Mouse (Mus musculus): ENCODE measurements around the gene Setd6.

The Setd6 gene

GRCm38 (mm10) chr8:95709579-95709978 is 6.1 kb upstream of the Setd6 start:
- DNase-seq (ENCODE audit: low spot score in 2 of 2): no peak

- no peak for DNase-seq (ENCODE audit: low spot score in 2 of 2)
These were observed 4.7 kb upstream of the Setd6 start for GRCm38 (mm10) chr8:95711029-95711428.

- no peak for DNase-seq (ENCODE audit: low spot score in 2 of 2)
These were observed 3.3 kb upstream of the Setd6 start for GRCm38 (mm10) chr8:95712395-95712794.

GRCm38 (mm10) chr8:95713100-95714010 is 2.3 kb upstream of the Setd6 start:
- DNase-seq (ENCODE audit: low spot score in 2 of 2): peak in 1 of 2 experiments; percentile 69

- no peak for DNase-seq (ENCODE audit: low spot score in 2 of 2)
These were observed 1.3 kb upstream of the Setd6 start for GRCm38 (mm10) chr8:95714367-95714766.

- no peak for DNase-seq (ENCODE audit: low spot score in 2 of 2)
These were observed 756 bp upstream of the Setd6 start for GRCm38 (mm10) chr8:95714837-95715413.

- no peak for DNase-seq (ENCODE audit: low spot score in 2 of 2)
These were observed 1.1 kb downstream of the Setd6 start for GRCm38 (mm10) chr8:95716546-95717335.

- no peak for DNase-seq (ENCODE audit: low spot score in 2 of 2)
These were observed 11.9 kb downstream of the Setd6 start for GRCm38 (mm10) chr8:95727625-95728024.

- no peak for DNase-seq (ENCODE audit: low spot score in 2 of 2)
These were observed 22.9 kb downstream of the Setd6 start for GRCm38 (mm10) chr8:95738596-95738995.

GRCm38 (mm10) chr8:95741732-95742131 is 26.1 kb downstream of the Setd6 start:
- DNase-seq (ENCODE audit: low spot score in 2 of 2): no peak

- no peak for DNase-seq (ENCODE audit: low spot score in 2 of 2)
These were observed 32.3 kb downstream of the Setd6 start for GRCm38 (mm10) chr8:95748028-95748427.

GRCm38 (mm10) chr8:95751924-95752323 is 36.2 kb downstream of the Setd6 start:
- no peak for DNase-seq (ENCODE audit: low spot score in 2 of 2)

GRCm38 (mm10) chr8:95760323-95760722 is 44.6 kb downstream of the Setd6 start:
- no peak for DNase-seq (ENCODE audit: low spot score in 2 of 2)

GRCm38 (mm10) chr8:95764133-95764532 is 48.5 kb downstream of the Setd6 start:
- DNase-seq (ENCODE audit: low spot score in 2 of 2): no peak
